Mouse (Mus musculus): Measurements from ENCODE around the gene Arid3a.

DNA sequence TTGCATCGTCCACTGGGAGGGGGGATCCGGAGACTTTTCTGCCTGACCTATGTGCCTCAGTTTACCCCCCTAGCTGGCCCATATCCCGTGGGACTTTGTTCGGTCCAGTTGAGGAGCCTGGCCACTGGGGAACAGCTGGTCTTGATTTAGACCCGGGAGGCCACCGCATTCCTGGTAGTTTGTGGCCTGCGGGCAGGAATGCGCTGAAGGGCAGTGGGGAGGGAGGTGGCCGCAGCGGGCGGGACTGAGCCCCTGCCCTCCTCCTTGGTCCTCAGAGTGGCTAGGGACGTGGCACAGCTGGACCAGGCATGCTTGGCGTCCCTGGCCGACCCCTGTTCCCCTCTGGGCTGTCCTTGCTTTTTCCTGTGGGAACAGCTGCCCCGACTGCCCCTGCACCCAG lies 63.0 kb downstream of the Arid3a start:
- TF ChIP-seq CTCF (IDR thresholded peaks at IDR 0.05; ENCODE audit: low read depth, low read length): no peak
- TF ChIP-seq EP300 (IDR thresholded peaks at IDR 0.05; ENCODE audit: insufficient read depth, low read depth, low read length): no peak
- no peak for TF ChIP-seq POLR2A (IDR thresholded peaks at IDR 0.05; ENCODE audit: insufficient read depth, low read length)
